Mouse (Mus musculus) cerebellum, adult 11-12 months (tissue): ENCODE measurements around the gene Dync2li1.

Experiments
- DNase-seq: peaks from one replicate; pipeline ENCODE4 v3.0.0; 2022

Dync2li1 gene

DNA sequence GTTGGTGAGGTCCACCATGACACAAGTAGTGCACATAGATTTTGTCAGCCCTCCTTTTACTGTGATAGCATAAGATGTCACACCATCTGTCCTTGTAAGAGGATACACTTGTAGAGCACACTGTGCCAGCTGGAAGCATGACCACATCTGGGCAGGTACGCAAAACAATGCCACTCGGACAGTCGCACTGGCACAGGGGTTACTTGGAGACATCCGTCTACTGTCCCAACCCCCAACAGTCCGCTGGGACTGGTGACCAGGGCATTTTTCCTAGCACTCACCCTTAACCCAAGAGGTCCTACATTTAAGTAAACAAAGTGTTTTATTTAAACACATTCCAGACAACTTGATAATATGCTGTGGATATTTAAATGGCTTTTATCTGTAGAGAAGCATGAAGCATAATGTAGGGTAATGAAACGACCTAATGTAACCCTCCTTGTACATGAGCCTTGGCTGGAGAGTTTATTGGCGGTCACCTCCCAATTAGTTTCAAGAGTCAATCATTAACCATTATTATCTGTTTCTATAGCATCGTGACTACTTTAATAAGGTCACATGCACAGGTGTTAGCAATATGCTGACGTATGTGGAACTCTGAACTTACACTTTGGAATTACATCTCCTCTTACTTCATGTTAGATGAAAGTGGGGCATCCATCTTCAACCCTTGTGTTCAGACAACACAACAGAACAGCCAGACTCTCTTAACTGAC is 24.2 kb downstream of the Dync2li1 start:
- DNase-seq, result no peak

DNA sequence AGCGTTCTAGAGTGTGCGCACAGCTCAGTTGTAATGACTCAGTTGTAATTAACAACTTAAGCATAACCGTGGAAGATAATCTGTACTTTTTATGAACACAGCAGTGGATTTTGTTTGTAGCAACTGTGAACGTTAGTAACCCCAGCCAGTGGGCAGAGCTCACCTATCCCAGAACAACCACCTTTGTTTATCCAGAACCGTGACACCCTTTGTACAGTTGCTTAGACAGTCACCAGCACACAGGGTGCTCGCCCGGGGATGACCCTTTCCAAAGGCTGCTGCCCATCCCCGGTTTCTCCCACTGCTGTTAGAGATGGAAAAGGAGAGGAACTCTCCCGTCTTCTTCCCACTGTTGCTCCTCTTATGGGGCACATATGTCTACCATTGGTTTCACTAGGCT is 27.2 kb downstream of the Dync2li1 start:
- no peak for DNase-seq

DNA sequence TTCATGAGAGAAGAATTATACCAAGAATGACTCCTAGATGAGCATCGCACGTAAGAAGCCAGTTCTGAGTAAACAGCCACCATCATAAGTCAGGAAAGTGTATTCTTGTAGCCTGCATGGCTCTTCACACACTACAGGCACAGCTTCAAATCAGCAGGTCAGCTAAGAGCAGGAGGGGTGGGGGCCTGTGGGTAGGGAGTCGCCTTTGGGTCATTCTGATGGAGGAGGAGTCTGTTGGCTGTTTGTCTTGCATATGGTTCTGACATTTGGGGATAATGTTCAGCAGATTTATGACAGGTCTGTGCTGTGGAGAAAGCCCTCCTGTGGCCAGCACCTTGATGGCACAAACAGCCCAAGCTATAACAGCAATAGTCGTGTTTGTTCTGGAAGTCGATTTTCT is 29.9 kb downstream of the Dync2li1 start:
- no peak for DNase-seq

DNA sequence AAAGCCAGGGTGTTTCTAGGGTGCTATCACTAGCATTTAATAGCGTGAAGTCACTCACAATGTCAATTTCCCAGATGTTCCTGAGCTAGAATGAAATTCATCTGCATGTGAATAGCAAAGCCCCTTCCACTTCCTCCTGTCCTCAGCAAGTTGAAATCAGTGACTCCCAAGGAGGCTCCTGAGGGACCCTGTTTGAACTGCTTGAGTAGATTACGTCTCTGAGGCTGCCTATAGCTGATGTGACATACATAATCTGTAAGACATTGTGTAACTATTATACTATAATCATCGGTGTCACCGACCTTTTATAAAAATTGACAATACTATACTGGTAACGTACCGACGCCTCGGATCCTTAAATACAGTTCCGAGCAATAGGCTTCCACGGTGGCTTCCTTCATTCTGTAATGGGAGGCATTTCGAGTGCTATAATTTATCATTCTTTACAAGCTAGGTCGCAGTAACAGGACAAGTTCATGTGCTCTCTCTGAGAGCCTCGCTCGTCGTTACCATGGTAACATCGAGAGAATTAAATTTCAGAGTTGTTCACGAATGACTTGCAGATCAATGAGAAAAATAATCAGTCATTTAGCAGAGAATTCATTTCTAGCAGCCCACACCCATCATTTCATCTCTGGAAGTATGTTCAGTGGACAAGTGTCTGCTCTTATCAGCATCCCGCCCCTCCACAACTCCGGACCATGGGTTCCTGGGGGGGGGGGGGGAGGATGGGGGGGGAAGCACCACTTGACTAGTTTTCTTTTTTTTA is 30.5 kb downstream of the Dync2li1 start:
- DNase-seq, result no peak

DNA sequence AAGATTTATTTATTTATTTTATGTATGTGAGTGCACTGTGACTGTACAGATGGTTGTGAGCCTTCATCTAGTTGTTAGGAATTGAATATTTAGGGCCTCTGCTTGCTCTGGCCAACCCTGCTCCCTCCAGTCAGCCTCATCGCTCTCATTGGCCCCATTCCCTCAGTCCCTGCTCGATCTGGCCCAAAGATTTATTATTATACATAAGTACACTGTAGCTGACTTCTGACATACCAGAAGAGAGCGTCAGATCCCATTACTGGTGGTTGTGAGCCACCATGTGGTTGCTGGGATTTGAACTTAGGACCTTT is 31.1 kb downstream of the Dync2li1 start:
- DNase-seq, result no peak

DNA sequence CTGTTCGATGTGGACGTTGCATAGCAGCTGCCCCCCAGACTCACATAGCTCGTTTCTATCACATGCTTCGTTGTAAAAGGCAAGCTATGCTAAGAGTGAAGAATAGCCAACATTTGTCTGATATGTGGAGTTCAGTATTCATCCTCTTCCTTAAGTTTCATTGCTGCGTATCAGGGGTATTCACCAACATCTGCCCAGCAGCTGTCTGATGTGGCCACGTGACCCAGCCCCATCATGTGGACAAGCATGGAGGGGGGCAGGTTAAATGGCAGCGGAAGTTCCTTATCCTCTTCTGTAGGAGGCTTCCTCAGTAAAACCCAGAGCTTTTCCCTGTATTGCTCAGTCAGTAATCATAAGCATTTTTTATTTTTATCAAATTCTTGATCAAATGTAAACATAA is 31.5 kb downstream of the Dync2li1 start:
- DNase-seq, result no peak

DNA sequence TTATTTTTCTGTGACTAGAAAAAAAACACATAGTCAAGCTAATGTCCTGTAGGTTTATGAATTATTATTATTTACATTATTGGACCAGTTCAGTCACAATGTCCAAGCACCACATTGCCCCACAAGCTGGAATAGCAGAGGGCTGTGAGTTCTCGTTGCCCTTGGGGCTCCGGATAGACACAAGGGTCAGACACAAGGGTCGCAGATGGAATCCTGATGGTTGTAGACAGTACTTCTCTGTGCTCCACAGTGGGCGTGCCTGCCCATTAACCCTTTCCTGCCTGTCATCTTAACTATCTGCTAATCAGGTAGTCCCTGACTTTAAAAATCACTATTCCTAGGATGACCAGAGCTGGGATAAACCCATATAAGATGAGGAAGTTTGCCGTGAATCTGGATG is 31.9 kb downstream of the Dync2li1 start:
- DNase-seq, result no peak

DNA sequence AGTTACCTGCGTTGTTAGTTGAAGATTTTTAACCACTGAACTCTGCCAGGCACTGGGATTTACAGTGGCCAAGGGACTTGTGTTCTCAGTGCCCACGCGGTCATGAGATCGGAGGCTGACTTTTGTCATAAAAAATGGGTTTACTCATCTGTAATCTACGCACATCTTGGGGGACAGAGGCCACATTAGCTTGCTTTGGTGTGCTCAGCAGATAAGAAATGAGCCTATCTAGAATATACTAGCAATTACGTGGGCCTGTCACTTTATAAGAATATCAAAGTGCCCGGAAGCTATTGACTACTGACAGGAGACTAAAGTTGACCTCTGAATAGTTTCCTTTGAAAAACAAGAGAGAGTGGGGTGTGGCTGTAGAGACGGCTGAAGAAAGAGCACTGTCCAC is 32.7 kb downstream of the Dync2li1 start:
- no peak for DNase-seq

DNA sequence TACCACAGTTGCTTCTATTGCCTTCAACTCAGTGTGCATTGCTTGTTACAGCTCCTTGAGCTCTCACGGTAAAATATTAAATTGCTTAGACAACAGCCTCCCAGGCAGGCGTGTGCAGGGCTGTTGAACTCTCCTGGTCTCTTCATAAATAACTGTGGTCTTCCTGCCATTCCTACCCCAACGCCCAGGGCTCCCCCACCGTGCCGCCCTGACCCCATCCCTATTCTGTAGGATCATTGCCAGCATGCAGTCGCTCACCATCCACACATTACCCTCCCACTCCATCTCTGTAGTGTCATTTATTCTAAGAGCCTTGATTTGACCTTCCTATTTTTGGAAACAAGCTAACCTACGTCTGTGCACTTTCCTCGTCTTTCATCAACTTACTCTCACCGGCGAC is 38.8 kb downstream of the Dync2li1 start:
- DNase-seq, result no peak

DNA sequence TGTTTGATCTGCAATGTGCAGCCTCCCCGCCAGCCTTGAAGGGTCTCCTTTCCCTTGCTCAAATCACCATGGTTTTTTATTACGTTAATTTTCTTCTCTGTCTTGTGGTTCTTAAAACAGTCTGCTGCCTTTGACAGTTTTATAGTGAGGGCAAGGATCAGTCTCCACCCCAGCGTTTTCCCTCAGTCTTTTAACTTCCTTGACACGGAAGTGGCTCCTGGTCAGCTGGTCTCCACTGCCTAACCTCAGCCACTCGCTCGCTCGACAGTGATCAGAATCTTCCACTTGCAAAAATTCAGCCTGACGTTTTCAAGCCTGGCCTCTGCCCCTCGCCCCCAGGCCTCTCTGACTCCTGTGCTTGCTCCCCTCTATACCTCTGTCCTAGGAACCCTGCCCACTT is 39.4 kb downstream of the Dync2li1 start:
- no peak for DNase-seq

DNA sequence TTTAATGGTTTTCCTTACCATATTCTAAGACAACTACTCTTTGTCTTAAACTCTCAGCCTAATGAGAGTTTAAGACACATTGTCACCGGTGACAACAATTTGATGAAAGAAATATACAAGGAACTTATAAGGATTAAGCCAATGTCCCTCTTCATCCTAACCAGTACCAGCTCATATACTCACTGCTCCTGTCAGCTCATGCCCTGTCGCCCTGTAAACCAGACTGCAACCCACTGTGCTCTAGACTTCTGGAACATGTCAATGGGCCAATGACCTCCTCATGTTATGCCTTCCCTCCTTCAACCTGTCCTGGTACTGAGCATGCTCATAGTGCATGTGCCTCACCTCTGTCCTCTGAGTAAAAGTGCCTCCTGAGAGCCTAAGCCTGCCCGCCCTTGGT is 41.6 kb downstream of the Dync2li1 start:
- DNase-seq, result no peak

DNA sequence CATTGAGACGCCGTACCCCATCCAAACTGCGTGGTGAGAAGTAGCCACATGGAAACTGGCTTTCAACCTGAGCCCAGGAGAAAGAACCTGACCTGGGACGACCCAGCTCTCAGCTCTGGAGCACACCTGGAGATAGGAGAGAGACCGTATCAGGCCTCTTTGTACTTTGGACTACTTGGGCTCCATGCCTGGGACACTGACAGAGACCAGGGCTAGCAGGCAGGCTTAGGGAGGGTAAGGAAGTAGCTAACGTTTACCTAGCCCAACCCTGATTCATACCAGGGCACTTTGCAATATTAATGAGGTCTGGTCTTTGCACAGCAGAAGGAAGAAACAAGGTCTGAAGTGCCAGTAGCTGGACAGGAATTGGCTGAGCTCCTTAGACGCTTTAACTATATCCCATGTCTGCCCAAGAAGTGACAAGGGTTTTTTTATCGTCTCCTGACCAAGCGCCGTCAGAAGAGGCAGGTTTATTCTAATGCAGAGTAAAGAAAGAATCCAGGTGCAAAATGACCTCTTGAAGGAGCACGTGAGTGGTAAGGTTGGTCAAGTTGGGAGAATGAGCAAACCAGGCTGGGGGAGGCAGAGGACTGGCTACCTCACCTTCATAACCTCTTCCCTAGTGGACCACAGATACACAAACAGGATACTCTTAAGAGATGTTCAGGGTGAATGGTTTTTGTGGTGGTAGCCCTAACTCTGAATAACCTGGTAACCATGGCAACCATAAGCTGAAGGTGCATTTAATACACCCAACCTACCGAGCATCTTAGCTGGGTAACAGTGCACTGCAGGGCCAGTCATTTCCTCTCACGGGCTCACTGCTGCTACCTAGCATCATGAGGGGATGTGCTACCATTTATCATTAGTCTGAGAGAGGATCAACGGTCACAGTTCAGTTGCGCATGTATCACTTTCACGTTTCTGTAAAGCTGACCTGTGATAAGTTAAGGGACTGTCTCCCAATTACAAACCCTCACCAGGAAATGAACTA is 46.4 kb downstream of the Dync2li1 start:
- no peak for DNase-seq

DNA sequence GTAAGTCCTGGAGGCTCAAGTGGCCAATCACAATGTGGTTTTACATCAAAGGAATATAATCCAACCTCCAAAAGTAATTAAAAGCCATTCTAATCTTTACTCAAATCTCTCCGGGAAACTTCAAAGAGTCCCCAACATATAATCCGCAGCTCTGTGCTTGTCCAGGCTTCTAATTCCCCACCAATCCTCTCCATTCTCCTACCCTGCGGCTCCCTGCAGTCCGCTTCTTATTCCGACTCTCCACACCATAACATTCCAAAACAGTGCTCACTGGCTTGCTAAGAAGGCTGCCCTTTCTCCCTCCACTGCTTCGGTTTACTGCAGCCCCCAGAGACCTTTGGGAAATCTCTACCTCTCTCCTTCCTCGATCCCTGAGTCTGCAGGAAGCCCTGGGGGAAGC is 47.8 kb downstream of the Dync2li1 start:
- no peak for DNase-seq

DNA sequence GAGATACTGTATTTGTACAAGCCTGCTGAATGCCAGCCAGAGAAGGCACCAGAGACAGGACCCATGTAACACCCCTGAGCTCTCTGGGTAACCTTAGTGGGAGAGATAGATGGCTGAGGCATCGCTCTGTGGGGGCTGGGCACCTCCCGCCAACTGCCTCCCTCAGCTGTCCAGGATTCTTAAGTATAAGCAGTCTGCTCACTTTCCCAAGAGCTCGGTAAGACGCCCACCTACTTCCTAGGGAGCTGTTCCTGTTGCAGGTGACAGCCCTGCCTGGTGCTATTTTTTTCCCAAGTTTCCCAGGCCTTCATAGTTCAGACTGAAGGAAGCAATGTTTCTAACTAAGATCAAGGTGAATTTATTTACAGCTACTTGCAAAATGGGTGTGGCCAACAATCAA is 48.9 kb downstream of the Dync2li1 start:
- no peak for DNase-seq

DNA sequence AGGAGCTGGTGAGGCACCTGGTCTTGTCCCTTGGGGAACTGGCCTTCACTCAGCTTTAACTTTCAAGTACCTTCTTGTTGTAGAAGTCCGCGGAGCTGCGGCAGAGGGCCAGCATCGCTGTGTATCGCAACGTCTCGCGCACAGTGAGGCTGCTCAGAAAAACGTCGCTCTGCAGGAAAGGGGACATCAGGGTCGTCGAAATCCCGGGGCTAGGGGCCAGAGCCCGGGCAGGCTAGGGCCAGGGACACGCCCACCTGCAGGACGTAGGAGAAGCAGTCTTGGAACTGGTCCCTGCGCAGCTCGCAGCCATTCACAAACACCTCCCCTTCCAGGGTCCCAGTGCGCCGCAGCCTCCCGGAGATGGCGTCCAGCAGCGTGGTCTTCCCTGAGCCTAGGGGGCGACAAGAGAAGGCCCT is 49.7 kb downstream of the Dync2li1 start, which contains the start of gene Abcg8:
Gene Abcg8 (plus strand): TSS at position 352 of the 416 bp plus-strand sequence.
- no peak for DNase-seq

DNA sequence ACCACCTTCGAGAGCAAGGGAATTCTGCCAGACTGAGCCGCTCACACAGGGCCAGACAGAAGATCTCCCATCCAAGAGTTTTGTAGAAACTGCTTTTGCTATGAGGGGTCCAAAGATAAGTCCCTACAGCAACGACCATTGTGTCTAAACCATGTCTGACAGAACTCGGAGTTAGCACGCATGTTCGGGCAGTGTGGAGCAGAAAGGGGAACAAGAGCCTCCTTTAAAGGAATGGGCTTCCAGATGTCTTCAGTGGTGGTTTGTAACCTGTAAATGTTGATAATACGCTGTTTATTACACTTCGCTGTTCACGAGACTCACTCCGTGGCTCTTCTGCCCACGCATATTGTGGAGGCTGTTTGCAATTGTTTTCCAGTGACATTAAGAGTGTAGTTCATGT is 51.3 kb downstream of the Dync2li1 start:
- no peak for DNase-seq

DNA sequence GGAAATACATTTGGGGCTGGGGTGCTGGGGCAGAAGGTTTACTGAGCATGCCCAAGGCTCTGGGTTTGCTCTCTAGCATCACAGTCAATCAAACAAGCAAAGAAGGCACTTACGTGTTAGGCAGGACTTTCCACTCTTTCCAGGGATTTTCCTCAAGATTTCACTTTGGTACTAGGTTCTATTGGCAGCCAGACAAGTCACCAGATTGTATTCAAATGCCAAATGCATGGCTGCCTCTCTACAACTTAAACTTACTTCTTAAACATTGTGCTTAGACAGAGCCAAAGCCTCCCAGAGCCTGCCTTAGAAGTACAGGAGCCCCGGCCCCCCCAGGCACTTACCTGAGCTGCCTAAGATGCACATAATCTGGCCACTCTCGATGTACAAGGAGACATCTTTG is 55.4 kb downstream of the Dync2li1 start:
- no peak for DNase-seq

DNA sequence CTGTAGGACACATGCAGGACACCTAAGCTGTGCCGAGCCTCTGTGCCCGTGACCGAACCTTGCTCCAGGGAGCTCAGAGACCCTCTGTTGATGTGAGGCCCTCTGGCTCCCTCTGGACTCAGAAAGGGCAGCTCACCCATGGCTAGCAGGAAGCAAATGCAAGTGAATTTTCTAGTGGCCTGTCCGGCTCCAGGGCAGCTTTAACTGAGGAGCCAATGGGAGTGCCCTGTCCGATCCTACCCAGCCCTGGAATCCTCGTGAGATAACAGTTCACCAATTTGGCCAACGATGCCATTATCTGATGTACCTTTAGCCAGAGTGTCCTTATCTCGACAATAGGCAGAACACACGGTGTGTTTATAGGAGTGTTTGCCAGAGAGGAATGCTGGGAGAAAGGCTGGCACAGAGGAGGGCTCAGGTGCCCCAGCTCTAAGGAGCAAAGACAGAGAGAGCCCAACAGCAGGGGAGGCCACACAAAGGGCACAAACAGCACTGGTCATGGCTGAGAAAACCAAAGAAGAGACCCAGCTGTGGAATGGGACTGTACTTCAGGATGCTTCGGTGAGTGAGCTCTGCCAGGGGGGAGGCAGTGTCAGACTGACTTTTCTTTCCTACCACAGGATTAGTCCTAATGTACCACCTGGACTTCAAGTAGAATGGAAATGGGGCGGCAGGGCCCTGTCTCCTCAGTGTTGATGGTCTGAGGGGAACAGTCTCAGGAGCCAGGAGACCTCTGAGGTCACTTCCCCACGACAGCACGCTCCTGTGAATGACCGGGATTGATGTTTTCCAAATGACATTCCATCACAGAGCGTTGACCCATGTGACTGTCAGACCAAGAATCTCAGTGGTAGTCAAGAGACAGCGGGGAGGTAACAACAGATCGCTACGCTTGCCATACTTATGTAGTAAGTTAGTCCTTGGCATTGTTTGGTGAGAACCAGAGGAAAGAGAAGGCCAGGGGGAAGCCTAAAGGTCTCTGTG is 56.7 kb downstream of the Dync2li1 start, which contains the start of gene Abcg5:
Gene Abcg5 (minus strand): TSS at position 278 of the 984 bp plus-strand sequence.
- DNase-seq, result no peak

DNA sequence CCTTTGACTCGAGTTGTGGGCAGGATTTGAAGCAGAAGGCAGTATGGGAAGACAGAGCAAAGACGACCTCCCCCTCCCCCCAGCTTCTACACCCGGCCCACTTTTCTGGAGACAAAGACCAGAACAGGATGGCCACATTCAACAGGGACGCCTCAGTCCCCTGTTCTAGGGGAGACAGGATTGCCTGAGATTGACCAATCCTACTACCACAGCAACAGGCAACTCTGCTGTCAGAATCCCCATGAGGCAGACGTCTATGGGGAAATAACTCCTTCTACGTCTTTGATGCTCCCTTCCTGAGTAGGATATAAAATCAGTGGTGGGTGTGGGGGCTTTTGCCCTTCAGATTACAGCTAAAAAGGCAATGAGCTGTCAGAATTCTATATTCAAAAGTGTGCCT is 58.0 kb downstream of the Dync2li1 start:
- DNase-seq, result no peak

DNA sequence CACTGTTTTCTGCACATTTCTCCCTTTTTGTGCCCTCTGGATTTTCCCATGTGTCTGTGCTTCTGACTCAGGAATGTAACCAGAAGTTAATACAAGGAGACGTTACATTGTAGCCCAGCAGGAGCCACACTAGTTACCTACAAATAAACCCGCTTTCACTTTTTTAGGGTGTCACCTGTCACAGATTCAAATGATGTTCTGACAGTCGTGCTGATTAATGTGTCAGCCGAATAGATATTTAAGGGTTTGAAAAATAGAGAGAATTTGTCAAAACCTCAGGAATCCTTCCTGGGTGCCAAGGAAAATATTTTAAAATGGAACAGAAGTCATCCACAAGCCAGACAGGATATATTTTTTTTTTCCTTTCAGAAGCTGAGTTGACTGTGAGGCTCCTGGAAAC is 59.0 kb downstream of the Dync2li1 start:
- DNase-seq, result no peak

DNA sequence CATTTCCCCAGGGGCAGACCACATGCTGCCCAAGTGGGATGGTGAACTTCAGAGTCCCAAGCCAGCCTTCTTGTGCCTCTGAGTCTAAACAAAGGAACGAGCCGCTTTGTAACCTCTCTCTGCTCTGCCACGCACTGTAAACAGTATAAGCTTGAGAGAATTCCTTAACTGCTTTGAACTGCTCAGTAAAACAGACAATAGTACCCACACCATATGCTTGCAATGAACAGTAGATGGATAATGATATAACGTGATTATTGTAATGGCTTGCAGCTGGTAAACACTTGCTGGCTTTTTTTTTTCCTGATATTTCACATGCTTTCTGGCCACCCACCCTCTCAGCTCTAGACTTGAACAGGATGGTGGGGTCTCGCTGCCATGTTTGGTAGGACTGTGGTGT is 61.7 kb downstream of the Dync2li1 start:
- no peak for DNase-seq

DNA sequence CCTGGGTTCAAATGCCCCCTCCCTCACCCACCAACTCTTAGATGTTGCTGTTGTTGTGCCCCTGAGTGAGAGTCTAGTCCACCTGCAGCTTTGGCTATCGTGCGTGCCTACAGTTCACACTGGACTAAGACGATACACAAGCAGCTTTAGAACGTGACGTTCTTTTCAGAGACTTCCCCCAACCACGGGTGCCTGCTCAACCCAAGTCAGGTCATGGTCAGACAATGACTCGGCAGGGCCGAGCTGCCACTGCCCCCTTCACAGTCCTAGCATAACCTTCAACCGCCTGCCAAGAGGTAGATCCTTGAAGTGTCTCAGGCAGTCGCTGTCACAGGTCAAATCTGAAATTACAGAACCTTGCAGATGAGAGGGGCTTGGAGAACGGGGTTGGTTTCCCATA is 62.5 kb downstream of the Dync2li1 start:
- no peak for DNase-seq
